Mouse (Mus musculus) liver, embryonic 13.5 days (tissue): ENCODE measurements around the gene Cenpc1. TPM values are rescaled to one million over a fixed set of nuclear protein-coding genes. Genes with fewer than 3 reads are reported as not detected.

Source experiments
- ATAC-seq: fragments of 200-750 bp; cut with Nextera tagmentation; 2 replicates; pipeline ENCODE4 v1.8.0; 2017; ENCODE audit warnings: low read depth, mild to moderate bottlenecking, moderate number of reproducible peaks, moderate library complexity
- DNase-seq: peaks from one replicate; pipeline ENCODE4 v3.0.0; 2022
- H3K27ac ChIP-seq: fragments of 300-500 bp; sonication (generic); 2 replicates; pipeline ENCODE4 v1.5.1; 2015; ENCODE audit warnings: moderate library complexity, mild to moderate bottlenecking, inconsistent platforms
- H3K27me3 ChIP-seq: fragments of 300-500 bp; sonication (generic); 2 replicates; pipeline ENCODE4 v1.6.1; 2015; ENCODE audit warnings: mild to moderate bottlenecking, inconsistent platforms
- H3K36me3 ChIP-seq: fragments of 300-500 bp; sonication (generic); 2 replicates; pipeline ENCODE4 v1.6.1; 2015; ENCODE audit warnings: mild to moderate bottlenecking, inconsistent platforms
- H3K4me1 ChIP-seq: fragments of 300-500 bp; sonication (generic); replicated peaks from 2 replicates; pipeline ENCODE4 v1.6.1; 2015; ENCODE audit warnings: inconsistent platforms
- H3K4me2 ChIP-seq: fragments of 300-500 bp; sonication (generic); 2 replicates; pipeline ENCODE4 v1.6.1; 2015; ENCODE audit warnings: inconsistent platforms, mild to moderate bottlenecking, moderate library complexity
- H3K4me3 ChIP-seq: fragments of 300-500 bp; sonication (generic); replicated peaks from 2 replicates; pipeline ENCODE4 v1.5.1; 2015; ENCODE audit warnings: mild to moderate bottlenecking, inconsistent platforms
- H3K9ac ChIP-seq: fragments of 300-500 bp; sonication (generic); 2 replicates; pipeline ENCODE4 v1.6.1; 2015; ENCODE audit warnings: mild to moderate bottlenecking, inconsistent platforms
- H3K9me3 ChIP-seq: fragments of 300-500 bp; sonication (generic); replicated peaks from 2 replicates; pipeline ENCODE4 v1.6.1; 2016; ENCODE audit warnings: inconsistent platforms
- WGBS: fragments of 180-500 bp; shearing (Covaris S2); methylation state at CpG from one replicate; pipeline ENCODE4 v1.1.7; 2015; ENCODE audit not compliant: insufficient replicate concordance; 5-methylcytosine and 5-hydroxymethylcytosine counted together
- polyA plus RNA-seq: library from polyadenylated mRNA; unstranded; fragments of >200 nt; fragmentation: Nextera tagmentation; extraction: Ambion mirVana; gene quantifications from 2 replicates; pipeline ENCODE4 v1.2.1, GENCODE M21; 2015

The Cenpc1 gene
- polyA plus RNA-seq, 1 experiment from 2014 or later: 16.0 TPM

GRCm38 (mm10) chr5:85994551-85994950 is 70.8 kb downstream of the Cenpc1 start:
- no peak overlapping the region for H3K4me3 ChIP-seq
- H3K36me3 ChIP-seq: no peaks in the 10 kb centered on the region
- no peaks in the 10 kb centered on the region for H3K27me3 ChIP-seq
- WGBS: 45% methylated on average over 1 of the region's 1 CpGs
- DNase-seq: no peak
- no peak overlapping the region for H3K27ac ChIP-seq
- no peak overlapping the region for H3K9ac ChIP-seq
- no peaks in the 10 kb centered on the region for H3K4me1 ChIP-seq
- no peaks in the 10 kb centered on the region for H3K9me3 ChIP-seq
- ATAC-seq: no peak
- H3K4me2 ChIP-seq: no peak overlapping the region

DNA sequence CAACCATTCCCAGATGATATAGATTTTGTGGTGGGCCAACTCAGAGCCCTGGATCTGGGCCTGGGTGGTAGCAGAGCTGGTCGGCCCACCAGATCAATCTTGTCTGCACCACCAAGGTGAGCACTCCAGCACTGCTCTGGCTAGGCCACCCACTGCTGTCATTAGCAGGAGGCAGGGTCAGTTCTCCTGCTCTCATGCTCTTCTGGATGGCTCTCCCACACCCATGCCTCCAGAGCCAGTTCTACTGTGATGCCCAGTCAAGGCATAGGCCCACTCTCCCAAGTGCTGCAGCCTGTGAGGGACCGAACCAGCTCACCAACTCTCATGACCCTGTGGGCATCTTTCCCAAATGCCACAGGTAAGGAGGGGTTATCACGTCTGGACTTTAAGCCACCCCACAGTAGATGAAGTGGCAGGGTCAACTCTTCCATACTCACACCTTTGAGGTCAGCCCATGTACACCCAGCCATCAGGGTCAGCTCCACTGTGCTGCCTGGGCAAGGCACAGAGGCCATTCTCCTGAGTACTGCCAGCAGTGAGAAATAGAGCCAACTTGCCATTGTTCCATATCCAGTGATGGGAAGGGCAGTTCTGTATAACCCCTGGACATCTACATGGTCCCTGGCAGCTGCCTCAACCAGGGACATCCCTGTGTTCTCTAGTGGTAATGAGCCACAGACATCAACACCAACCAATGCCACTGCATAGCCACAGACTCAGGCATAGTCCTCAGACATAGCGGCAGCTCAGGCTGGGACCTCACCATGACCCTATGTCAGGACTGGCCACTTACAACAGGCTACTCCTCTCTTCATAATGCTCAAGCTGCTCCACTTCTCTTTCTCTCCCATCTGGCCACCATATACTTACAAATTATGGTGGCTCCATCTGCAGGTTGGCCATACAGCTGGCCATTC is 72.3 kb downstream of the Cenpc1 start:
- H3K4me2 ChIP-seq: no peak overlapping the region
- no peak overlapping the region for H3K4me3 ChIP-seq
- H3K4me1 ChIP-seq: no peaks in the 10 kb centered on the region
- no peak overlapping the region for H3K9ac ChIP-seq
- H3K36me3 ChIP-seq: no peaks in the 10 kb centered on the region
- no peak for DNase-seq
- no peak for ATAC-seq
- H3K9me3 ChIP-seq: no peaks in the 10 kb centered on the region
- no peaks in the 10 kb centered on the region for H3K27me3 ChIP-seq
- 68% methylated on average over 4 of the region's 4 CpGs for WGBS
- H3K27ac ChIP-seq: no peak overlapping the region

- H3K27ac ChIP-seq: no peak overlapping the region
- no peak overlapping the region for H3K4me3 ChIP-seq
- H3K4me1 ChIP-seq: no peaks in the 10 kb centered on the region
- ATAC-seq (no peak), DNase-seq (no peak)
- no peaks in the 10 kb centered on the region for H3K27me3 ChIP-seq
- no peaks in the 10 kb centered on the region for H3K9me3 ChIP-seq
- H3K9ac ChIP-seq: no peak overlapping the region
- H3K36me3 ChIP-seq: no peaks in the 10 kb centered on the region
- WGBS: 27% methylated on average over 1 of the region's 1 CpGs
- no peak overlapping the region for H3K4me2 ChIP-seq
Observed at GRCm38 (mm10) chr5:85992055-85992454, 73.3 kb downstream of the Cenpc1 start.

GRCm38 (mm10) chr5:85987516-85987863 is 77.9 kb downstream of the Cenpc1 start:
- DNase-seq: no peak
- Histone ChIP-seq H3K27ac (no peak overlapping the region), H3K4me3 (no peak overlapping the region), H3K36me3 (no peaks in the 10 kb centered on the region), H3K9ac (no peak overlapping the region), H3K4me1 (no peaks in the 10 kb centered on the region), H3K9me3 (no peaks in the 10 kb centered on the region), H3K27me3 (no peaks in the 10 kb centered on the region), H3K4me2 (no peak overlapping the region)
- ATAC-seq: no peak
- 52% methylated on average over 2 of the region's 2 CpGs for WGBS

GRCm38 (mm10) chr5:85986734-85987515 is 78.5 kb downstream of the Cenpc1 start:
- DNase-seq: no peak
- H3K27me3 ChIP-seq: no peaks in the 10 kb centered on the region
- no peak for ATAC-seq

DNA sequence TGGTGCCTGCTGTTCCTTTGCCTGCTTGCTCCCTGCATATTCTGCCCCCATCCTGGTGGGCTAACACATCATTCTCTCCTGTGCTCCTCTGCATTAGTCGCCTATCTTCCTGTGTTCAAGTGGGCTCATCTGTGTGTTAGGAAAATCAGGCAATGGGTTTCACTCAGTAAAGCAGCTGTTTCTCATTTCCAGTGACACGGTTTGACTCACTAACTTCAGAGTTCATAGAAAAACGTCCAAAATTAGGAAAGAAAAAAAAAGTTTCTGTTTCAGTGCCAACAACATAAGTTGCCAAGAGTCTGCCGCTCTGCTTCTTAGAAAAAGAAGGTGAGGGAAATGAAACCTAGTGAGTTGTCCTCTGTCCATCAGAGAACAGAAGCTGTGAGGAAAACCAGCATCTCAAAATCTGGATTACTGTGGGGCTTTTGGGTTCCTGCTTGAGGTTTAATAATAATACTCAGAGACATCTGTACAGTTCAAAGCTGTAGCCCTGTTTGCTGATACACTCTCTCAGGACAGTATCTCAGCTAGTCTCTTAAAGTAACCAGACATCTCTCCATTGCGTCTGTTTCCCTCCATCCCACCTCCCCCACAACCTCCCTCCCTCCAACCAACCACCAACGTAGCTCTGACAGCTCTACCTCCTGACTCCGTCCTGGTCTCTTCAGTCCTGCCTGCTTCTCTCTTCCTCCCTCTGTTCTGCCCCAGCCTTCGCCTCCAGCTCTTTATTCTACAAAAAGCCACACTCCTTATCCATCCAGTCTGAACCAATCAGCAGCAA is 87.5 kb downstream of the Cenpc1 start:
- H3K27ac ChIP-seq: no peak overlapping the region
- H3K36me3 ChIP-seq: no peaks in the 10 kb centered on the region
- 45% methylated on average over 8 of the region's 8 CpGs for WGBS
- H3K4me1 ChIP-seq: no peaks in the 10 kb centered on the region
- H3K27me3 ChIP-seq: no peaks in the 10 kb centered on the region
- ATAC-seq: no peak
- H3K4me2 ChIP-seq: no peak overlapping the region
- no peak for DNase-seq
- H3K4me3 ChIP-seq: no peak overlapping the region
- no peak overlapping the region for H3K9ac ChIP-seq
- H3K9me3 ChIP-seq: no peaks in the 10 kb centered on the region

More at GRCm38 (mm10) chr5:85986734-85987515, 78.5 kb downstream of the Cenpc1 start:
- H3K4me1 ChIP-seq: no peaks in the 10 kb centered on the region
- H3K4me2 ChIP-seq: no peak overlapping the region
- H3K36me3 ChIP-seq: no peaks in the 10 kb centered on the region
- WGBS: 59% methylated on average over 4 of the region's 4 CpGs
- H3K9ac ChIP-seq: no peak overlapping the region
- H3K27ac ChIP-seq: no peak overlapping the region
- H3K9me3 ChIP-seq: no peaks in the 10 kb centered on the region
- no peak overlapping the region for H3K4me3 ChIP-seq

DNA sequence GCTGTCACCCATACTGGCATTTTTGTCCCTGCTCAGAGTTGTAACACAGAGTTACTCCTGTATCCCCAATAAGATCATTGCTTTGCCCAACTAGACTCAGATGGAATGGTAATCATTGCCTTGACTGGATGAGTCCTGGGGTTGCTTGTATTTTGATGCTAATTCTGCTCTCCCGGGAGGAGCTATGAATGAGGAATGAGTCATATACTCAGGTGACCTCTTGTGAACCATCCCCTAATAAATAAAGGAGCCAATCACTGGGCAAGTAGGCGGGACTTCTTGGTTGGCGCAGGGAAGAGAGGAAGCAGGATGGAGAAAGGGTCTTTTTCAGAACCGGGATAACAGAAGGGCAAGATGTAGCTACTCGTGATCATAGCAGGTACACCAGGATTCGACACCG is 102.6 kb downstream of the Cenpc1 start:
- 67% methylated on average over 7 of the region's 7 CpGs for WGBS
- H3K27me3 ChIP-seq: no peaks in the 10 kb centered on the region

More for the DNA sequence above, 102.6 kb downstream of the Cenpc1 start:
- Histone ChIP-seq H3K9ac (no peak overlapping the region), H3K4me3 (no peak overlapping the region), H3K4me1 (no peaks in the 10 kb centered on the region), H3K9me3 (no peaks in the 10 kb centered on the region), H3K36me3 (no peaks in the 10 kb centered on the region), H3K27ac (no peak overlapping the region), H3K4me2 (no peak overlapping the region)
- no peak for DNase-seq
- no peak for ATAC-seq

Other genes starting within 250 kb of the Cenpc1 start
- 2.4 and 2.8 TPM in 2 replicates for gene Stap1, start 6.2 kb upstream of the Cenpc1 start, polyA plus RNA-seq
- 4.1 and 5.7 TPM in 2 replicates for gene Uba6, start 107.2 kb upstream of the Cenpc1 start, polyA plus RNA-seq
- gene Gnrhr, start 132.3 kb upstream of the Cenpc1 start, polyA plus RNA-seq: not detected in 2 replicates
- not detected in 2 replicates for gene Tmprss11c, start 223.7 kb upstream of the Cenpc1 start, polyA plus RNA-seq